Mouse (Mus musculus) liver, adult 2 months (tissue): ENCODE results near the gene Lrrc4c. TPM values are rescaled to one million over a fixed set of nuclear protein-coding genes. Genes with fewer than 3 reads are reported as not detected.

ENCODE experiments used
- DNase-seq: peaks from one replicate; pipeline ENCODE4 v3.0.0-alpha.2; 2011; ENCODE audit warnings: low read depth, low spot score; ENCODE audit errors: extremely low read depth
- H3K27ac ChIP-seq: fragments of 200-500 bp; replicated peaks from 2 replicates; pipeline ENCODE4 v1.5.1; 2012; ENCODE audit warnings: low read depth, mild to moderate bottlenecking, control low read depth, inconsistent platforms, low read length; ENCODE audit not compliant: insufficient read depth
- H3K27me3 ChIP-seq: fragments of 200-500 bp; 2 replicates; pipeline ENCODE4 v1.6.1; 2012; ENCODE audit warnings: mild to moderate bottlenecking, moderate library complexity, low read length, inconsistent platforms; ENCODE audit not compliant: control insufficient read depth, insufficient read depth
- H3K36me3 ChIP-seq: fragments of 200-500 bp; 2 replicates; pipeline ENCODE4 v1.6.1; 2012; ENCODE audit warnings: low read length, inconsistent platforms; ENCODE audit not compliant: control insufficient read depth, insufficient read depth
- H3K4me1 ChIP-seq: fragments of 200-500 bp; 2 replicates; pipeline ENCODE4 v1.6.1; 2011; ENCODE audit warnings: low read length; ENCODE audit not compliant: control insufficient read depth, insufficient read depth
- H3K4me3 ChIP-seq: fragments of 200-500 bp; 2 replicates; pipeline ENCODE4 v1.5.1; 2011; ENCODE audit warnings: low read depth, mild to moderate bottlenecking, control low read depth, low read length, moderate library complexity; ENCODE audit not compliant: insufficient read depth
- H3K79me2 ChIP-seq: fragments of 200-500 bp; 2 replicates; pipeline ENCODE4 v1.6.1; 2012; ENCODE audit warnings: inconsistent platforms, mild to moderate bottlenecking, low read length, moderate library complexity; ENCODE audit not compliant: control insufficient read depth, insufficient read depth
- H3K9ac ChIP-seq: fragments of 200-500 bp; 2 replicates; pipeline ENCODE4 v1.6.1; 2012; ENCODE audit warnings: low read depth, mild to moderate bottlenecking, control low read depth, inconsistent platforms, low read length
- CTCF ChIP-seq: fragments of 200-500 bp; IDR thresholded peaks from 2 replicates; pipeline ENCODE4 v1.5.1; 2011; ENCODE audit warnings: low read depth, low read length, control low read depth
- POLR2A ChIP-seq: fragments of 200-500 bp; IDR thresholded peaks from 2 replicates; pipeline ENCODE4 v1.6.1; 2011; ENCODE audit warnings: low read length, control low read depth; ENCODE audit not compliant: insufficient read depth; ENCODE audit errors: extremely low read depth
- WGBS: fragments of 180-500 bp; shearing (Covaris S2); methylation state at CpG from one replicate; pipeline ENCODE4 v1.1.7; 2018; 5-methylcytosine and 5-hydroxymethylcytosine counted together
- polyA plus RNA-seq: library from polyadenylated mRNA; depleted of rRNA; stranded (reverse); fragments of >200 nt; gene quantifications from 2 replicates; pipeline ENCODE4 v1.2.3, GENCODE M21; 2012
- total RNA-seq: library from RNA; depleted of rRNA; stranded (reverse); fragments of >200 nt; gene quantifications from 2 replicates; pipeline ENCODE4 v1.2.3, GENCODE M21; 2014

The Lrrc4c gene
- total and polyA plus RNA-seq, 2 experiments = 0.39 to 1.4 TPM

GRCm38 (mm10) chr2:96618691-96619205 lies 300.8 kb downstream of the Lrrc4c start:
- TF ChIP-seq POLR2A (no peak), CTCF (no peak)
- 70% methylated on average over 6 of the region's 6 CpGs for WGBS
- Histone ChIP-seq H3K79me2 (no peaks in the 10 kb centered on the region), H3K27me3 (no peaks in the 10 kb centered on the region), H3K9ac (no peak overlapping the region), H3K27ac (no peak overlapping the region), H3K4me3 (no peak overlapping the region), H3K36me3 (no peaks in the 10 kb centered on the region), H3K4me1 (no peaks in the 10 kb centered on the region)
- DNase-seq = no peak

- no peaks in the 10 kb centered on the region for H3K79me2 ChIP-seq
- TF ChIP-seq POLR2A = no peak
- TF ChIP-seq CTCF = no peak
- H3K9ac ChIP-seq = no peak overlapping the region
- no peak overlapping the region for H3K4me3 ChIP-seq
- DNase-seq = no peak
- no peak overlapping the region for H3K27ac ChIP-seq
- H3K27me3 ChIP-seq = no peaks in the 10 kb centered on the region
- no peaks in the 10 kb centered on the region for H3K4me1 ChIP-seq
- WGBS = 67% methylated on average over 4 of the region's 4 CpGs
- no peaks in the 10 kb centered on the region for H3K36me3 ChIP-seq
These were observed 349.1 kb downstream of the Lrrc4c start for GRCm38 (mm10) chr2:96667113-96667512.

- no peaks in the 10 kb centered on the region for H3K36me3 ChIP-seq
- no peak overlapping the region for H3K27ac ChIP-seq
- no peak for TF ChIP-seq POLR2A
- no peak for TF ChIP-seq CTCF
- no peak overlapping the region for H3K9ac ChIP-seq
- H3K27me3 ChIP-seq = no peaks in the 10 kb centered on the region
- no peak overlapping the region for H3K4me3 ChIP-seq
- DNase-seq = no peak
- H3K79me2 ChIP-seq = no peaks in the 10 kb centered on the region
- 68% methylated on average over 4 of the region's 4 CpGs for WGBS
- no peaks in the 10 kb centered on the region for H3K4me1 ChIP-seq
These were observed 363.8 kb downstream of the Lrrc4c start for GRCm38 (mm10) chr2:96681806-96682205.

GRCm38 (mm10) chr2:96685328-96685727 lies 367.4 kb downstream of the Lrrc4c start:
- no peak for DNase-seq
- Histone ChIP-seq H3K9ac (no peak overlapping the region), H3K79me2 (no peaks in the 10 kb centered on the region), H3K36me3 (no peaks in the 10 kb centered on the region), H3K27me3 (no peaks in the 10 kb centered on the region), H3K4me1 (no peaks in the 10 kb centered on the region), H3K27ac (no peak overlapping the region), H3K4me3 (no peak overlapping the region)
- TF ChIP-seq POLR2A (no peak), CTCF (no peak)
- 40% methylated on average over 1 of the region's 1 CpGs for WGBS

GRCm38 (mm10) chr2:96705004-96705403 lies 387.0 kb downstream of the Lrrc4c start:
- H3K27me3 ChIP-seq = no peaks in the 10 kb centered on the region
- no peaks in the 10 kb centered on the region for H3K79me2 ChIP-seq
- no peaks in the 10 kb centered on the region for H3K36me3 ChIP-seq
- no peak for TF ChIP-seq POLR2A
- TF ChIP-seq CTCF = no peak
- H3K9ac ChIP-seq = no peak overlapping the region
- WGBS = 41% methylated on average over 3 of the region's 3 CpGs
- DNase-seq = no peak
- no peak overlapping the region for H3K4me3 ChIP-seq
- no peaks in the 10 kb centered on the region for H3K4me1 ChIP-seq
- no peak overlapping the region for H3K27ac ChIP-seq

GRCm38 (mm10) chr2:96707772-96708350 lies 389.9 kb downstream of the Lrrc4c start:
- no peak overlapping the region for H3K9ac ChIP-seq
- 63% methylated on average over 4 of the region's 4 CpGs for WGBS
- no peaks in the 10 kb centered on the region for H3K36me3 ChIP-seq
- H3K4me1 ChIP-seq = no peaks in the 10 kb centered on the region
- no peak overlapping the region for H3K4me3 ChIP-seq
- no peak for DNase-seq
- TF ChIP-seq POLR2A (no peak), CTCF (no peak)
- H3K79me2 ChIP-seq = no peaks in the 10 kb centered on the region
- no peak overlapping the region for H3K27ac ChIP-seq
- H3K27me3 ChIP-seq = no peaks in the 10 kb centered on the region
